Mouse (Mus musculus): ENCODE data around the gene Tha1.

The Tha1 gene

DNA sequence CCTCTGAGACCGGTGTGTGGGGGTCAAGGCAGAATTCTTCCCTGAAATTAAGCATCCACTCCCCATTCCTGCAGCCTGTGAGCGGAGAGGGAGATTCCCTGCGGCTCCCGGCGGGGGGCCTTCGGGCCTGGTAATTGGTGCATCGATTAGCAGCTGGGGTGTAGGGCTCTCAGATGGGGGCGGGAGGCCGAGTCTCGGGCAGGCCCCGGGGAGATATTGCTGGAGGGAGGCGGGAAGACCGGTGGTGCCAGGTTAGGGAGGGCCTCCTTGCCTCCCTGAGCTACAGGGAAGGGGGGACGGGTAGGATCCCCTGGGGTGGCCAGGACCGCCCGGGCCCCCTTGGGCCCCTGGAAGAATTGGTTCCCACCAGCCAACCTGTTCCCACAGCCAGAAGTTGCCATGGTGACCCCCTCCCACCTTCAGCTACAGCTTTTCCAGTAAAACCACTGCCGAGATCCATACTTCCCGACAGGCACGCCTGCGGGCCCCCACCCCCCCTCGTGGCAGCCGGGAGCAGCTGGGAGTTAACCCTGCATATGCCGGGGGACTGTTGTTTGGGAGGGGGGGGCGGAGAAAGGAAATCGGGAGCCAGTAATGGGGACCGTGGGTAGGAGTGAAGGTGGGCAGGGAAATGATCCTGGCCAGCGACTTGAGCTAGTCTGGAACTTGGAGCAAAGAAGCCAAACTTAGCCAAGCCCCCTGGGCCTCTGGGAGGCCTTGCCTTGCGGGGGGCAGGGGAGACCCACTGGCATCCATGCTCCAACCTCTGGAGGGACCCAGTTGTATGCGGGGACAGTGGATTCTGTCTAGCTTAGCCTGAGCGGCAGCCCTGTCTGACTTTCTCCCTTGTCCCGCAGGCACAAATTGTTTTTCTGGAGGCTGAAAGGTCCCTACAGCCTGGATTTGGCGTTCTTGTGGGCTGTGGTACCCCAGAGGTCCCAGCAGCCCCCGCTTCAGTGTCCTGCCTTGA is 15.9 kb upstream of the Tha1 start:
- Histone ChIP-seq H3K36me3 (ENCODE audit: insufficient read depth, low read length) (0 out of 2 replicates have a peak, but pooled peaks cover 16% of the 10 kb centered on the region), H3K9me3 (ENCODE audit: low read length) (peaks cover 25% of the 10 kb centered on the region), H3K4me1 (replicated peaks; ENCODE audit: low read depth, low read length) (peaks cover 89% of the 10 kb centered on the region), H3K4me3 (replicated peaks; ENCODE audit: low read length) (peak overlapping the region; percentile 79), H3K27me3 (ENCODE audit: insufficient read depth, low read length) (no peaks in the 10 kb centered on the region)
- TF ChIP-seq NANOG (IDR thresholded peaks at IDR 0.05; ENCODE audit: borderline replicate concordance, low read length) (no peak), CTCF (conservative IDR thresholded peaks at IDR 0.05; ENCODE audit: low read length) (no peak), POU5F1 (IDR thresholded peaks at IDR 0.05; ENCODE audit: borderline replicate concordance, low read length) (no peak)

DNA sequence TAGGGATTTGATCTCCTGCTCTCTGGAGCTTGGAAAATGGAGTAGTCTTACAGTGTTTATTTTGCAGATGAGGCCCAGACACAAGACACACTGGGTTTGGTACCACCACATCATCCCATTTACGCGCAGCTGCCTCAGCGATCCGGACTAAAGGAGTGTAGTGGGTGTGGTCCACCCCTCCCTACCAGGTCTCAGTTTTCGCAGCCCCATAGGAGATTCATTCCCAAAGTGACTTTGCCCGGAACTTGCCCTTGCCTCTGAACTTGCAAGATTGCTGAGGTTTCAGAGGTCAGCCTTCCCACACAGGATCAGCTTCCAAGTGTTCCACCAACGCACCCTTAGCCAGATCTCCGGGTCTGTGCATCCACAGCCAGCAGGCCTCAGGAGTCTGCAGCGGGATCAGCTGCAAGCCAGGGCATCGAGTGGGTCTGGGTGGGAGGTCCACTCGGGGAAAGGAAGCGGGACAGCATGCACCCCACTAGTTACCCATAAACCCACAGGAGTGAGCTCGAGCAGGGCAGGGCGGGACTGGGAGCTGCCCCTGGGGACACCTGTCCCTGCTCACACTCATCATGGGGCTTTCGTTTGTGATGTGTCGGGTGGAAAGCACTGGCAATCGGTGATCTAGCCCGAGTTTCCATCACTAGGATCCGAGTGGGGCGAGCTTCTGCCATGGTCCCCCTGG is 15.0 kb upstream of the Tha1 start:
- Histone ChIP-seq H3K9me3 (ENCODE audit: low read length) (peaks cover 25% of the 10 kb centered on the region), H3K4me3 (replicated peaks; ENCODE audit: low read length) (peak overlapping the region; percentile 79), H3K36me3 (ENCODE audit: insufficient read depth, low read length) (0 out of 2 replicates have a peak, but pooled peaks cover 16% of the 10 kb centered on the region), H3K27me3 (ENCODE audit: insufficient read depth, low read length) (no peaks in the 10 kb centered on the region), H3K4me1 (replicated peaks; ENCODE audit: low read depth, low read length) (peaks cover 89% of the 10 kb centered on the region)
- peak; percentile 25; the same call in 1 of the 2 replicates for TF ChIP-seq NANOG (IDR thresholded peaks at IDR 0.05; ENCODE audit: borderline replicate concordance, low read length)
- TF ChIP-seq CTCF (conservative IDR thresholded peaks at IDR 0.05; ENCODE audit: low read length) = no peak
- no peak for TF ChIP-seq POU5F1 (IDR thresholded peaks at IDR 0.05; ENCODE audit: borderline replicate concordance, low read length)

DNA sequence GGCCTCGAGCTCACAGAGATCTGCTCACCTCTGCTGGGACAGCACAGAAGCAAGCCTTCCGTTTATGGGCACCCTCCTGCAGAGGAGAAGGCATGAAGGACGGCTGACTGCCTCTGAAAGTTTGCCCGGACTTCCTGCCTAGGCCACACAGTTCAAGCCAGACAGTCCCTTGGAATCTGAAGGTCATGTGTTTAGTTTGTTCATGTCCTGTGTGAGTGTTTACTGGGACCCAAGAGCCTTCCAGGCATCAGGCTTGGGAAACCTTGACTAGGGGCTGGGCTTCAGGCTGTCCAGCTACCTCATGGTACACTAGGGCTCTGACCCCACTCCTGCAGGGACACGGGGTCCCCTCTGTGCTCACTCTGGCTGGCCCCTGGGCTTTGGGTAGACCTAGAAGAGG is 12.7 kb upstream of the Tha1 start:
- H3K4me3 ChIP-seq (replicated peaks; ENCODE audit: low read length) = no peak overlapping the region
- 0 out of 2 replicates have a peak, but pooled peaks cover 16% of the 10 kb centered on the region for H3K36me3 ChIP-seq (ENCODE audit: insufficient read depth, low read length)
- peaks cover 25% of the 10 kb centered on the region for H3K9me3 ChIP-seq (ENCODE audit: low read length)
- H3K27me3 ChIP-seq (ENCODE audit: insufficient read depth, low read length) = no peaks in the 10 kb centered on the region
- TF ChIP-seq CTCF (conservative IDR thresholded peaks at IDR 0.05; ENCODE audit: low read length) (no peak), POU5F1 (IDR thresholded peaks at IDR 0.05; ENCODE audit: borderline replicate concordance, low read length) (no peak), NANOG (IDR thresholded peaks at IDR 0.05; ENCODE audit: borderline replicate concordance, low read length) (no peak)
- H3K4me1 ChIP-seq (replicated peaks; ENCODE audit: low read depth, low read length) = peaks cover 88% of the 10 kb centered on the region

DNA sequence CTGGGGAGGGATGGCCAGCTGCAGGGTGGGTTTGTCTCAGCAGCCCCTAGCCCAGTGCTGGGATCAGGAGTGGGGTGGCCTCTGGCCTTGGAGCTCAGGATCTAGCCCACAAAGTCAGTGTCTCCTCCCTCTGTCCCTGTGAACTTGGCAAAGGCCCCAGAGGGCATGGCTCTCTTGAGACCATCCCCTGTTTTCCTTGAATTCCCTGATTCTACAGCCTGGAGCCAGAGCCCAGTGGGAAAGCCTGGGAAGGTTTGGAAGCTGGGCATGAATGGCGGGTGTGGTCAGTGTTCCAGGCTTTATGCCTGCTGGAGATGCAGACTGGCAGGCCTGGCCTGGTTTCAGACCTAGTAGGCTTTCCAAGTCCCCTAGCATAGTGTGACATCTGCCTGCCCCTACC is 8.9 kb upstream of the Tha1 start:
- peaks cover 25% of the 10 kb centered on the region for H3K9me3 ChIP-seq (ENCODE audit: low read length)
- TF ChIP-seq CTCF (conservative IDR thresholded peaks at IDR 0.05; ENCODE audit: low read length) (no peak), POU5F1 (IDR thresholded peaks at IDR 0.05; ENCODE audit: borderline replicate concordance, low read length) (no peak), NANOG (IDR thresholded peaks at IDR 0.05; ENCODE audit: borderline replicate concordance, low read length) (no peak)
- H3K4me1 ChIP-seq (replicated peaks; ENCODE audit: low read depth, low read length) = peaks cover 93% of the 10 kb centered on the region
- H3K27me3 ChIP-seq (ENCODE audit: insufficient read depth, low read length) = no peaks in the 10 kb centered on the region
- H3K36me3 ChIP-seq (ENCODE audit: insufficient read depth, low read length) = peaks cover 20% of the 10 kb centered on the region; the same call in 1 of the 2 replicates
- H3K4me3 ChIP-seq (replicated peaks; ENCODE audit: low read length) = peak overlapping the region; percentile 41

GRCm38 (mm10) chr11:117881787-117882186 is 8.5 kb upstream of the Tha1 start:
- Histone ChIP-seq H3K27me3 (ENCODE audit: insufficient read depth, low read length) (no peaks in the 10 kb centered on the region), H3K36me3 (ENCODE audit: insufficient read depth, low read length) (peaks cover 17% of the 10 kb centered on the region; the same call in 1 of the 2 replicates), H3K4me3 (replicated peaks; ENCODE audit: low read length) (peak overlapping the region; percentile 41), H3K4me1 (replicated peaks; ENCODE audit: low read depth, low read length) (peaks cover 93% of the 10 kb centered on the region), H3K9me3 (ENCODE audit: low read length) (peaks cover 21% of the 10 kb centered on the region)
- TF ChIP-seq POU5F1 (IDR thresholded peaks at IDR 0.05; ENCODE audit: borderline replicate concordance, low read length) (no peak), NANOG (IDR thresholded peaks at IDR 0.05; ENCODE audit: borderline replicate concordance, low read length) (no peak), CTCF (conservative IDR thresholded peaks at IDR 0.05; ENCODE audit: low read length) (no peak)

DNA sequence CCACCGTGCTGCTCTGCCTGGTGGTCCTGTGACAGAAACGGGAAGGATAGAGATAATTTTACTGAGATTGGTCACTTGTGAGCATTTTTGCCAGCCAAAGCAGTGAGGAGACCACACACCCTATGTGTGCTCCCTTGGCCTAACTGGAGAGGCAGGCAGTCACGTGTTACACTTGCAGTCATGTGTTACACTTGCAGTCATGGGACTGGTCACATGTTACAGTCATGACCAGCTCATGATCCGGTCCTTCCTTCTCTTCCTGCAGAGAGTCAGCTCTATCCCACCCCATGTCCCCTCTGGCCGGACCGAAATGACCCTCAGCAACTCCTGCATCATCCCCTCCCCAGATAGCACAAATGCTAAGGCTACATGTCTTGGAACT is 7.7 kb upstream of the Tha1 start:
- Histone ChIP-seq H3K4me3 (replicated peaks; ENCODE audit: low read length) (0 out of 2 replicates have a peak overlapping the region, but pooled peaks have one; percentile 41), H3K27me3 (ENCODE audit: insufficient read depth, low read length) (no peaks in the 10 kb centered on the region), H3K36me3 (ENCODE audit: insufficient read depth, low read length) (peaks cover 8% of the 10 kb centered on the region; the same call in 1 of the 2 replicates), H3K4me1 (replicated peaks; ENCODE audit: low read depth, low read length) (peaks cover 93% of the 10 kb centered on the region), H3K9me3 (ENCODE audit: low read length) (peaks cover 12% of the 10 kb centered on the region)
- no peak for TF ChIP-seq CTCF (conservative IDR thresholded peaks at IDR 0.05; ENCODE audit: low read length)

DNA sequence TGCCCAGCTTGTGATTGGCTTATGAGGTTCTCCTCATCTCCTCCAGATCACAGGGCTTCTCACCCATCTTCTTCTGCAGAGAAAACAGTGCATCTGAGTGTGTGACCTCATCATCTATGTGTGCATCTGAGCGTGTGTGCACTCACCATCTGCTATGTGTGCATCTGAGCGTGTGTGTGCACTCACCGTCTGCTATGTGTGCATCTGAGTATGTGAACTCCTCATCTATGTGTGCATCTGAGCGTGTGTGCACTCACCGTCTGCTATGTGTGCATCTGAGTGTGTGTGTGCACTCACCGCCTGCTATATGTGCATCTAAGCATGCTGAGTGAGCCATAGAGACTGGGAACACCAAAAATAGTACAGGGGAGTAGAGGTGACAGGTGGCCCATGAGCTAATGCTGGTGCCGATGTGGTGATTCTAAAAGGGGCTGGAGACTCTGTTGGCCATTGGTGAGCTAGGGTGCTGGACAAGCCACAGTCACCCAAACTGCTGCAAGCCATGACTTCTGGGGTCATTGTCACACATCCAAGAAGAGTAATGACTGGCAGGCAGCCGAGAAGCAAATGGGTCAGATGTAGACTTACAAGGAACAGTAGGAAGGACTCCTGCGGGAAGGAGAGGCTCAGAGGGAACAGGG is 7.2 kb upstream of the Tha1 start:
- no peak for TF ChIP-seq CTCF (conservative IDR thresholded peaks at IDR 0.05; ENCODE audit: low read length)
- TF ChIP-seq NANOG (IDR thresholded peaks at IDR 0.05; ENCODE audit: borderline replicate concordance, low read length) = no peak
- TF ChIP-seq POU5F1 (IDR thresholded peaks at IDR 0.05; ENCODE audit: borderline replicate concordance, low read length) = no peak

GRCm38 (mm10) chr11:117879676-117880075 is 6.4 kb upstream of the Tha1 start:
- peak overlapping the region; percentile 73 for H3K4me3 ChIP-seq (replicated peaks; ENCODE audit: low read length)
- no peak for TF ChIP-seq CTCF (conservative IDR thresholded peaks at IDR 0.05; ENCODE audit: low read length)
- no peak for TF ChIP-seq NANOG (IDR thresholded peaks at IDR 0.05; ENCODE audit: borderline replicate concordance, low read length)
- no peak for TF ChIP-seq POU5F1 (IDR thresholded peaks at IDR 0.05; ENCODE audit: borderline replicate concordance, low read length)

More for the DNA sequence above, 7.2 kb upstream of the Tha1 start:
- Histone ChIP-seq H3K9me3 (ENCODE audit: low read length) (peaks cover 7% of the 10 kb centered on the region; the same call in 1 of the 2 replicates), H3K4me3 (replicated peaks; ENCODE audit: low read length) (no peak overlapping the region), H3K27me3 (ENCODE audit: insufficient read depth, low read length) (no peaks in the 10 kb centered on the region), H3K4me1 (replicated peaks; ENCODE audit: low read depth, low read length) (peaks cover 93% of the 10 kb centered on the region), H3K36me3 (ENCODE audit: insufficient read depth, low read length) (peaks cover 4% of the 10 kb centered on the region; the same call in 1 of the 2 replicates)

More at GRCm38 (mm10) chr11:117879676-117880075, 6.4 kb upstream of the Tha1 start:
- Histone ChIP-seq H3K4me1 (replicated peaks; ENCODE audit: low read depth, low read length) (peaks cover 99% of the 10 kb centered on the region), H3K9me3 (ENCODE audit: low read length) (no peaks in the 10 kb centered on the region), H3K36me3 (ENCODE audit: insufficient read depth, low read length) (peaks cover 4% of the 10 kb centered on the region; the same call in 1 of the 2 replicates), H3K27me3 (ENCODE audit: insufficient read depth, low read length) (no peaks in the 10 kb centered on the region)

Data from E14TG2a.4 (cell line).